Mouse (Mus musculus) layer of hippocampus, postnatal 14 days (tissue): ENCODE results near the gene Hopx. TPM values are rescaled to one million over a fixed set of nuclear protein-coding genes. Genes with fewer than 3 reads are reported as not detected.

Experiments
- DNase-seq, 2 experiments: peaks; one replicate each; pipeline ENCODE4 v3.0.0; 2021 to 2022; ENCODE audit warnings: low spot score in 2 of 2, mixed read lengths in 1 of 2
- total RNA-seq, 2 experiments: library from RNA; stranded (reverse); gene quantifications; 2 replicates each; pipeline ENCODE4 v1.2.3; 2021

The Hopx gene
- total RNA-seq, 2 experiments from 2014 or later = 64.5 to 92.8 TPM

DNA sequence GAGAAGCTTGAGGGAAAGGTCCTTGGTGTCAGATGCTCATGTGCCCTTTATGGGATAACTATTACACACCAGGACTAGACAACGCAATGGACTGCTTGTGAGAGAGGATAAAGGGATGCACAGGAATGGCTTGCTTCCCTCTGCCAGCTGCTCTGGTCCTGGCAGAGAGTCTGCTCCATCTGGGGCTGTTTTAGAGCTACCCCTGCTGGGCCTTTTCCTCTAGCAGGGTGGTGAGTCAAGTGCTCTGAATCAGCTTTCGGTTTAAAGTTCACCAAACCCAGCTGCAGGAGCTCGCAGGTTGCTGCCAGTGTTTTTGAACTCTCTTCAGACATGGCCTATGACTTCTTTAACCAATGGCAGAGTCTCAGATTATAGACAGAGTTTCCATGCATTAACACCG, 39.0 kb downstream of the Hopx start:
- DNase-seq = no peak

DNA sequence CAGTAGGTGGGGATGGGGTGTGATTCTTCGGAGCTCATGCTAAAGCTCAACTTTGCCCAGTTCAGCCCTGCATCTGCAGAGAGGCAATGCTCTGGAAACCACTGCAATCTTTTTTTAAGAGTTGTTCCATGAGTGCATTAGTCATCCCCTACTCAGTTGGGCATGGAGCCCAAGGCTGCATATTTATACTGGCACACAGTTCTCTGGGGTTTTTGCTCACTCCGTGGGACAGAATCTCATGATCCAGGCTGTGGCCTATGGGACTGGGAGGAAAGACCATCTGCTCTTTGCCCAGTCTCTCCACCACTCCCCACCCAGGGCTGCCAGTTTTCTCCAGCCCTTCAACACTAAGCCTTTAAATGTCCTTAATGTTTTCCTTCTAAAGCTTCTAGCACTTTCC, 40.0 kb downstream of the Hopx start:
- no peak for DNase-seq

DNA sequence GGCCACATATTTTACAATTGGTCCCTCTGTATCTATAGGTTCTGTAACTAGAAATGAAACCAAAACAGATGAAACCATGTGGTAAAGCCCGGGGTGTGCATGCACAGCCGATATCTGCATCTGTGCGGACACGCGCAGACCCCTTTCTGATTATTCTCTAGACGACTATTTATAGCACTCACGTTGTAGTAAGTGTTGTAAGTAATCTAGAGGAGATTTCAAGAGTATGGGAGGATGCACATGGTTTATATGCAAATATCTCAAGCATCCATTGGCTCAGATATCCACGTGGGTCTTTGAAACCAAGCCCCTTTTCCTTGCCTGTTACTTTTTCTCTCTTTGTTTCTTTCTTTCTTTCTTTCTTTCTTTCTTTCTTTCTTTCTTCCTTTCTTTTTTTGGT, 41.1 kb downstream of the Hopx start:
- DNase-seq = no peak

DNA sequence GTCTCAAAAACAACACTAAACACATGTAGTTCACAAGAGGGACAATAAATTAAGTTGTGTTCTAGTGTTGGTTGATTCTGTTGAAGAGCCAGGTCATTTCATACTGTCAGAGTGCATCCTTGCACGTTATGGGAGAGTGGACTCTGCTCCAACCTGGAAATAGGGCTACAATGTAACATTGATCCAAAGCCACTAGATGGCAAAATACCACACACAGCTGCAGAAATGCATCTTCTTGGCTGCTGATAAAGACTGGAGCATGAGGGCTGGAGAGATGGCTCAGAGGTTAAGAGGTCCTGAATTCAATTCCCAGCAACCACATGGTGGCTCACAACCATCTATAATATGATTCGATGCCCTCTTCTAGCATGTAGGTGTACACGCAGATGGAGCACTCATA, 43.3 kb downstream of the Hopx start:
- DNase-seq = no peak

DNA sequence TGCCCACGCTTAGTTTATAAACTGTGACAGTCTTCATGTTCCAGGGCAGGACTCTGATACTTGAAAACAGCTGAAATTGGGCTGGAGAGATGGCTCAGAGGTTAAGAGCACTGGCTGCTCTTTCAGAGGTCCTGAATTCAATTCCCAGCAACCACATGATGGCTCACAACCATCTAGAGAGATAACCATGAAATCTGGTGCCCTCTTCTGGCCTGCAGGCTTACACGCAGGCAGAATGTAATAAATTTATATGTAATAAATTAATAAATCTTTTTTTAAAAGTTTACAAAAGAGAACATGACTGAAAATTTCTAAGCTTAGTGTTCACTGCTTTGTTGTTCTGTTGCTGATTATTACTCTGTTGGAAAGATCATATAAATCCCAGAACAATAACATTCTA, 43.9 kb downstream of the Hopx start:
- no peak for DNase-seq

DNA sequence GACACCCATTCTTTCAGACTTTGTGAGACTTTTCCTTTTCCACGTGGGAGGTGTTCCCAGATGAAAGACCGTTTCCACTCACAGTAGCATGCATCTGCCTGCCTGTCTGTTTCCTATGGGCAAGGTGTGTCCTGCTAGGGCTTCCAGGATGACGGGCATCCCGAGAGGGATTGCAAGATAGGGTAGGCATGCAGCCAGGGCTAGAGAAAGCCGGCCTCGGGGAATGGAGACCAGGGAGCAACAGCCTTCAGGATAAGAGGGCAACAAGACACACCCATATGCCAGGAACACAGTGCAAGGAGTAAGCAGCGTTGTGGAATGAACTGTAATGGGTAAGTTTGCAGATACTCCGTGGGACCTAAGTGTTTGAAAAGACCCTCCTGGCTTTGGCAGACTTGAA, 47.6 kb downstream of the Hopx start:
- no peak for DNase-seq

DNA sequence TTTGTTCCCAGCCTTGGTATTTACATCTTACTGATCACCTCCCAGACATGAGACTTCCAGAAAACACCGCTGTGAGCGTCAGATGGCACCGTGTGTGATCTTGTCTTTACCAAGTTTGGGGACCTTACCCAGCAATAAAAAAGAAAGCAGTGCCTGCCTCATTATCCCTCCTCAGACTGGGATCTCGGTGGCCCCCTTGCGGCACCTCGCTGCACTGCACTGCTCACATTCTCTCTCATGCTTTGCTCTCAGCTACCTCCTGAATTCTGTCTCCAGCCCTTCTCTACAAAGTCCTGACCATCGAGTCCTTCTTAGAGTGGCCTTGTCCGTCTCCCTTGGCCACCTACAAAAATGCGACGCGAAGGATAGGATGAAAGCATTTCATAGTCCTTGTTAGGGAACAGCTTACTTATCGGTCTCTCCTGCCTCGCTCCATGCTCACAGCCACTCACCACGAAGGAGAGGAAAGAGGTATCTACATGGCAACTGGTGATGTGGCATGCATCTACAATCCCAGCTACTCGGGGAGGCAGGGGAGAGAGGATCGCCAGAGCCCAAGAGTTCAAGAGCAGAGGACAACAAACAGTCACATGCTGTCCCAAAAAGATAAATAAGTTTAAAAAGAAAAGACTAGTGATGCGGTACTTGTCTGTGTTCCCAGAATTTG, 53.4 kb downstream of the Hopx start:
- peak; percentile 70 to 72 for DNase-seq

DNA sequence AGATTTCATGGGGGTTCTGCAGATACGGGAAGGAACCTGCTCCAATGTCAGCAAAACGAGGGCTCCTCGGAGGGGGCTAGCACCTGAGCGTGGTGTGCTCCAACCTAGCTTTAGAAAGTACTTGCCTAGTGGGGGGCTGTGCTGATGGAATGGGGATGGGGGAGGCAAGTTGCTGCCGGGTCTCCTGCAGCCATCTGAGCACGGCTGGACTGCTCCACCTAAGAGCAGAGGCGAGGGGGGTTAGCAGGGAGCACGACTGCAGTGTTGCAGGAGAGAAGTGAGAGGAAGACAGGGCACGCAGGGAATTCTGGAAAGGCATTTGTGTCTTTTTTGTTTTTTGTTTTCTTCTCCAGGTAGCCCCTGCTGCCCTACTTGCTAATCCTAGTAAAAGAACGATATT, 54.6 kb downstream of the Hopx start:
- DNase-seq = no peak

GRCm38 (mm10) chr5:77056881-77057440, 58.0 kb downstream of the Hopx start:
- no peak for DNase-seq

DNA sequence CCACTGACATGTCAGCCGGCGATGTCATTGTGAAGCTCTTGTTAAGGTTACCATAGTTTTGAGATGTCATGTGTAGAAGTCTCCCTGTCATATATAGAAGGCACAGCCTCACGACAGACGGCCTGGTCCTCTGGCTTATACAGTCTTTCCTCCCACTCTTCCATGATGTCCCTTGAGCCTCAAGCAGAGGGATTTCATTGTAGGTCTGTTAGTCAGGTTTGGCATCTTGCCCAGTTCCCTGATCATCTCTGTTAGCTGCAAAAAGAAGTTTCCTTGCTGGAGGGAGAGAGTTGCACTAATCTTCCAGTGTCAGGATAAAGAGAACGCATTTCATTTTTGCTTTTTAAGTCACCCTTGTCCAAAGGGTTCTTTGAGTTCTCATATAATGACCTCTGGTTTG, 62.3 kb downstream of the Hopx start:
- DNase-seq = no peak

DNA sequence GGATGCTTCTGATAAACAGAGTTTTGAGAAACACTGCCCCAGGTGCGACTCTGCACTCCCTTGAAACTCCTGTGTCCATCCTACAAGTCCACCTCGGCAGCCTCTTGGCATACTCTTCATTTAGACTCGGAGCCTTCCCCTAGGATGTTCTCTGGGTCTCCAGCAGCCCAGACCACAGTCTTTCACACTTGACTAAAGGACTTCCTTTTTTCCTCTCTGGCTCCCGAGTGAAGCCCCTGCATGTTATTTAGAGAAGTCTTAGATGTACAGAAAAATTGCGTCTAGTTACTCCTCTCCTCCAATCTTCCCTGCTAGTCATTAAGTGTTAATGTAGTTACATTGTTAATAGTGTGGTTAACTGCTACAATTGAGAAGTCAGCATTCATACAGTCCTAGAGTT, 70.6 kb downstream of the Hopx start:
- no peak for DNase-seq

GRCm38 (mm10) chr5:77039391-77039790, 75.5 kb downstream of the Hopx start:
- DNase-seq = no peak

DNA sequence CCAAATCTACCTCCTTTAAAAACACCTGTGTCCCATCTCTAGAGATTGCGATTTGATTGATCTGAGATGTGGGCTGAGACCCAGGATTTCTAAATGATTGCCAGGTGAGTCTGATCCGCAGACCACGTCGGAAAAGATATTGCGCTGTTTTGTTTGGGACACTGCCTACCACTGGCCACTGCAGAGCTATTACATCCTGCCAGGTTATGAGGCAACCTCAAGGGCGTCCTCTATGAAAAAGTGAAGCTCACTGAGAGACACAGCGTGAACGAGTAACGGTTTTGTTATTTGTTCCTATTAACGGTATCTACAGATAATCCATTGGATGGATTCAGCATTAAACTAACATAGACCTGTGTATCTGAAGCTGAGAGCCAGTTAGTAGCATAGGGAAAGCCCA, 76.5 kb downstream of the Hopx start:
- DNase-seq = no peak

Other genes starting within 250 kb of the Hopx start
- gene Aasdh, start 209.6 kb downstream of the Hopx start, total RNA-seq = 10 to 100 TPM; 20.3 to 25.9 TPM
- 10 to 100 TPM; 87.7 to 95.4 TPM for gene Paics, start 163.8 kb downstream of the Hopx start, total RNA-seq
- 10 to 100 TPM; 13.8 to 14.5 TPM for gene Ppat, start 163.5 kb downstream of the Hopx start, total RNA-seq
- 100 to 1,000 TPM; 121 to 128 TPM for gene Srp72, start 140.4 kb downstream of the Hopx start, total RNA-seq
- gene Arl9, start 111.1 kb downstream of the Hopx start, total RNA-seq = not detected
- gene Thegl, start 99.1 kb downstream of the Hopx start, total RNA-seq = 1 to 10 TPM; 1.3 to 1.4 TPM
- gene Spink2, start 96.3 kb upstream of the Hopx start, total RNA-seq = not detected
- gene Rest, start 150.4 kb upstream of the Hopx start, total RNA-seq = 1 to 10 TPM; 5.2 to 5.5 TPM
- 10 to 100 TPM; 24.2 to 24.8 TPM for gene Noa1, start 195.0 kb upstream of the Hopx start, total RNA-seq
- gene Polr2b, start 195.0 kb upstream of the Hopx start, total RNA-seq = 10 to 100 TPM; 48.1 to 48.7 TPM